Mouse (Mus musculus) limb, embryonic 14.5 days (tissue): ENCODE data around the gene Slc32a1. TPM values are rescaled to one million over a fixed set of nuclear protein-coding genes. Genes with fewer than 3 reads are reported as not detected.
A peak's percentile ranks its signal among the peaks of the same experiment; 100 is the strongest.

Experiments used
- ATAC-seq: fragments of 200-750 bp; cut with Nextera tagmentation; 2 replicates; pipeline ENCODE4 v1.8.0; 2017; ENCODE audit warnings: low read depth, moderate number of reproducible peaks, moderate TSS enrichment; ENCODE audit not compliant: low FRiP score
- DNase-seq: peaks from one replicate; pipeline ENCODE4 v3.0.0-alpha.2; 2015; ENCODE audit warnings: low spot score
- H3K27ac ChIP-seq: fragments of 300-500 bp; sonication (generic); replicated peaks from 2 replicates; pipeline ENCODE4 v1.5.1; 2014; ENCODE audit warnings: low read depth, mild to moderate bottlenecking, low read length, moderate library complexity, mixed read lengths
- H3K27me3 ChIP-seq: fragments of 300-500 bp; sonication (generic); 2 replicates; pipeline ENCODE4 v1.6.1; 2014; ENCODE audit warnings: low read length, mixed read lengths; ENCODE audit not compliant: control insufficient read depth, insufficient read depth
- H3K36me3 ChIP-seq: fragments of 300-500 bp; sonication (generic); 2 replicates; pipeline ENCODE4 v1.6.1; 2014; ENCODE audit warnings: mild to moderate bottlenecking, low read length, moderate library complexity, mixed read lengths; ENCODE audit not compliant: control insufficient read depth, insufficient read depth
- H3K4me1 ChIP-seq: fragments of 300-500 bp; sonication (generic); 2 replicates; pipeline ENCODE4 v1.6.1; 2014; ENCODE audit warnings: antibody characterized with exemption, low read length, mixed read lengths; ENCODE audit not compliant: control insufficient read depth, insufficient read depth
- H3K4me2 ChIP-seq: fragments of 300-500 bp; sonication (generic); replicated peaks from 2 replicates; pipeline ENCODE4 v1.6.1; 2014; ENCODE audit warnings: low read depth, mild to moderate bottlenecking, low read length, moderate library complexity; ENCODE audit not compliant: severe bottlenecking
- H3K4me3 ChIP-seq: fragments of 300-500 bp; sonication (generic); replicated peaks from 2 replicates; pipeline ENCODE4 v1.5.1; 2014; ENCODE audit warnings: low read length
- H3K9ac ChIP-seq: fragments of 300-500 bp; sonication (generic); 2 replicates; pipeline ENCODE4 v1.6.1; 2014; ENCODE audit warnings: mild to moderate bottlenecking, low read depth, low read length, moderate library complexity; ENCODE audit not compliant: severe bottlenecking
- H3K9me3 ChIP-seq: fragments of 300-500 bp; sonication (generic); 2 replicates; pipeline ENCODE4 v1.6.1; 2016; ENCODE audit warnings: low read length; ENCODE audit not compliant: control insufficient read depth
- POLR2A ChIP-seq: fragments of 200-500 bp; IDR thresholded peaks from 2 replicates; pipeline ENCODE4 v1.8.0; 2012; ENCODE audit warnings: inconsistent platforms, mild to moderate bottlenecking, moderate library complexity, borderline replicate concordance; ENCODE audit not compliant: insufficient read depth, insufficient read length; ENCODE audit errors: extremely low read depth
- WGBS: fragments of 180-500 bp; shearing (Covaris S2); extraction: QIAGEN DNeasy Blood & Tissue Kit; methylation state at CpG from one replicate; pipeline ENCODE4 v1.1.7; 2014; 5-methylcytosine and 5-hydroxymethylcytosine counted together
- polyA plus RNA-seq, 2 experiments: library from polyadenylated mRNA; depleted of rRNA in 1 of 2; stranded (reverse) in 1 of 2; unstranded in 1 of 2; fragments of >200 nt; fragmentation: Nextera tagmentation in 1 of 2; extraction: Ambion mirVana in 1 of 2; gene quantifications; 2 replicates each; pipeline versions ENCODE4 v1.2.1 to v1.2.3; 2012 to 2014

The Slc32a1 gene
- polyA plus RNA-seq, 2 experiments: 0.21 TPM; not detected in 1

DNA sequence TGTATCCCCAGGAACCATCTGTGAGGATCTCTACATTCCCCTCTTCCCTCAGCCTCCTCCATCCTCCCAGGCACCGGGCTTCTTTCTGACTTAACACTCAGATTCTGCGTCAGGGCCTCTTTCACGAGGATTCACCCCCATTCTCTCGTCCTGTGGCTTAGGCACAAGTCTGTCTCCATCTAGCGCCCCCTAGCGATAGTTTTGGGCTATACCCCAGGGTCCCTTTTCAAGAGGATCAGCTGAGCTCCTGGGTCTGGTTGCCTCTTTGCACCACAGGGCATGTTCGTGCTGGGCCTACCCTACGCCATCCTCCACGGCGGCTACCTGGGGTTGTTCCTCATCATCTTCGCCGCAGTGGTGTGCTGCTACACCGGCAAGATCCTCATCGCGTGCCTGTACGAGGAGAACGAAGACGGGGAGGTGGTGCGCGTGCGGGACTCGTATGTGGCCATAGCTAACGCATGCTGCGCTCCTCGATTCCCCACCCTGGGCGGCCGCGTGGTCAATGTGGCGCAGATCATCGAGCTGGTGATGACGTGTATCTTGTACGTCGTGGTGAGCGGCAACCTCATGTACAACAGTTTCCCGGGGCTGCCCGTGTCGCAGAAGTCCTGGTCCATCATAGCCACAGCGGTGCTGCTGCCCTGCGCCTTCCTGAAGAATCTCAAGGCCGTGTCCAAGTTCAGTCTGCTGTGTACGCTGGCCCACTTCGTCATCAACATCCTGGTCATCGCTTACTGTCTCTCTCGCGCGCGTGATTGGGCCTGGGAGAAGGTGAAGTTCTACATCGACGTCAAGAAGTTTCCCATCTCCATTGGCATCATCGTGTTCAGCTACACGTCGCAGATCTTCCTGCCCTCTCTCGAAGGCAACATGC, 3.2 kb downstream of the Slc32a1 start:
- Histone ChIP-seq H3K9ac (no peak overlapping the region), H3K36me3 (no peaks in the 10 kb centered on the region), H3K27me3 (peaks cover 96% of the 10 kb centered on the region), H3K27ac (no peak overlapping the region), H3K4me2 (no peak overlapping the region), H3K4me1 (peaks cover 5% of the 10 kb centered on the region; the same call in 1 of the 2 replicates), H3K4me3 (peak overlapping the region; percentile 7; the same call in 1 of the 2 replicates), H3K9me3 (no peaks in the 10 kb centered on the region)
- DNase-seq (peak; percentile 27), ATAC-seq (no peak)
- no peak for TF ChIP-seq POLR2A
- 4% methylated on average over 53 of the region's 53 CpGs for WGBS

DNA sequence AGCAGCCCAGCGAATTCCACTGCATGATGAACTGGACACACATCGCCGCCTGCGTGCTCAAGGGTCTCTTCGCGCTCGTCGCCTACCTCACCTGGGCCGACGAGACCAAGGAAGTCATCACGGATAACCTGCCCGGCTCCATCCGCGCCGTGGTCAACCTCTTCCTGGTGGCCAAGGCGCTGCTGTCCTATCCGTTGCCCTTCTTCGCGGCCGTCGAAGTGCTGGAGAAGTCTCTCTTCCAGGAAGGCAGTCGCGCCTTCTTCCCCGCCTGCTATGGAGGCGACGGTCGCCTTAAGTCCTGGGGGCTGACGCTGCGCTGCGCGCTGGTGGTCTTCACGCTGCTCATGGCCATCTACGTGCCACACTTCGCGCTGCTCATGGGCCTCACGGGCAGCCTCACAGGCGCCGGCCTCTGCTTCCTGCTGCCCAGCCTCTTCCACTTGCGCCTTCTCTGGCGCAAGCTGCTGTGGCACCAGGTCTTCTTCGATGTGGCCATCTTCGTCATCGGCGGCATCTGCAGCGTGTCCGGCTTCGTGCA, 3.9 kb downstream of the Slc32a1 start:
- DNase-seq: no peak
- TF ChIP-seq POLR2A: no peak
- WGBS: 3% methylated on average over 46 of the region's 47 CpGs

DNA sequence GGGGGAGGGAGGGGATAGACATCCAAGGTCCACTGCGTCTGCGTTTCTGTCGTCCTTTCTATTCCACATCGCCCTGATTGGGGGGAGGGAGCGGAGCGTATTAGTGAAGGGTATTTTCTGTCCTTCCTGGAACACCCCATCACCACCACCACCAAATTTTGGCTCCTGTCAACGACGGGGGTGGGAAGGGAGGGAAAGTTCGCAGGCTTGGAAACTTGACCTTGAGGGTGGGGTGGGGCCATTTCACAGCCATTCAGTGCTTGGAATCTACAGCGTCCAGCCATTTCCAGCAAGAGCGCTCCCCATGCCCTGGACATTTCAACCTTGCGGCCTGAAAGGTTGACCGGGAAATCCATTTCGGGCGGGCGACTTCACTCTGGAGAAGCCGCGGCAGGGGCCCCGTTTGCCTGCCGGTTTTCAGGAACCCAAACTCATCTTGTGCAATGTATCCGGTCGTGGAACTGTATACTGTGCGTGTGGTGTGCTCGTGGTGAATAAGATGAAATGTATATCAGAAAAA, 4.7 kb downstream of the Slc32a1 start:
- Histone ChIP-seq H3K9me3 (no peaks in the 10 kb centered on the region), H3K27me3 (peaks cover 92% of the 10 kb centered on the region), H3K36me3 (no peaks in the 10 kb centered on the region), H3K4me2 (peak overlapping the region; percentile 17; the same call in 1 of the 2 replicates), H3K9ac (no peak overlapping the region), H3K27ac (no peak overlapping the region), H3K4me3 (peak overlapping the region; percentile 11), H3K4me1 (peaks cover 5% of the 10 kb centered on the region; the same call in 1 of the 2 replicates)
- 2% methylated on average over 24 of the region's 24 CpGs for WGBS
- no peak for DNase-seq
- ATAC-seq: no peak
- TF ChIP-seq POLR2A: no peak

More for the DNA sequence above, 3.9 kb downstream of the Slc32a1 start:
- Histone ChIP-seq H3K4me3 (peak overlapping the region; percentile 11), H3K27me3 (peaks cover 96% of the 10 kb centered on the region), H3K9me3 (no peaks in the 10 kb centered on the region), H3K9ac (no peak overlapping the region), H3K36me3 (no peaks in the 10 kb centered on the region), H3K4me1 (peaks cover 5% of the 10 kb centered on the region; the same call in 1 of the 2 replicates), H3K27ac (no peak overlapping the region), H3K4me2 (peak overlapping the region; percentile 17; the same call in 1 of the 2 replicates)
- no peak for ATAC-seq

DNA sequence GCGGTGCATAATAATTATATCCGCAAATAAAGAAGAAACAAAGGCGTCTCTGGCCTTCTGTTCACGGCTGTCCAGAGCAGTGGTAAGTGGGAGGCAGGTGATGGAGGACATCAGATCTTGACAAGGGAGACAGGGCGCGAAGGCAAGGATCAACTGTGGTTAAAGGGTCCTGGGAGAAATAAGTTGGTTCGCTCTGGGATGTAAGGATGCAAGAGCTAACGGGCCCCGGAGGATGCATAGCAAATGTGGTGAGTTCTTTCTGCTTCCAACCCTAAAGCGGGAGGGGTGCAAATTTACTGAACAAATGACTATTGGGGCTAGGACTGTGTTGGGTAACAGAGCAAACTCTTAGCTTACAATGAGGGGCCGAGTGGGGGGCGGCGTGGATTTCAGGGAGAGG, 5.1 kb downstream of the Slc32a1 start:
- Histone ChIP-seq H3K4me3 (no peak overlapping the region), H3K9ac (no peak overlapping the region; the same call in 1 of the 2 replicates), H3K27ac (no peak overlapping the region), H3K4me2 (no peak overlapping the region), H3K9me3 (no peaks in the 10 kb centered on the region), H3K4me1 (peaks cover 5% of the 10 kb centered on the region; the same call in 1 of the 2 replicates), H3K36me3 (no peaks in the 10 kb centered on the region), H3K27me3 (peaks cover 87% of the 10 kb centered on the region)
- no peak for TF ChIP-seq POLR2A
- no peak for DNase-seq
- no peak for ATAC-seq
- 2% methylated on average over 13 of the region's 13 CpGs for WGBS

DNA sequence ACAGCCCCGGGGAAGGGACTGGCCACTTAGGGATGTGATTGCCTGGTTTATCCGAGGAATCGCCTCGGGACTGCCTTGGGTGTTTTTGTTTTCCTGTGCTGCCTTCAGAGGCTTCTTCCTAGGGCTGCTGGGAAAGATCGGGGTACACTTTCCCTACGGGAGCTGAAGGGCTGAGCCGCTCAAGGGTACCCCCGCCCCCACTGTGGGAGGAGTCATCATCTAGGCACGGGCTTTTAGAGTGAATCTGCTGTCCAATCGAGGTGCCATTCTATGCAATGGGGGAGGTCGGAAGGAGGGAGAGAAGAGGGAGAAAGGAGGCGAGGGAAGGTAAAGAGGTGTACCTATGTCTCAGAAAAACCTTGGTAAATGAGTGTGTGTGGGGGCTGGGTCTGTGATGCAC, 5.7 kb downstream of the Slc32a1 start:
- Histone ChIP-seq H3K27me3 (peaks cover 81% of the 10 kb centered on the region), H3K4me2 (no peak overlapping the region), H3K9ac (no peak overlapping the region), H3K4me1 (peaks cover 5% of the 10 kb centered on the region; the same call in 1 of the 2 replicates), H3K36me3 (no peaks in the 10 kb centered on the region), H3K27ac (no peak overlapping the region), H3K9me3 (no peaks in the 10 kb centered on the region), H3K4me3 (no peak overlapping the region)
- ATAC-seq (no peak), DNase-seq (no peak)
- WGBS: 2% methylated on average over 12 of the region's 12 CpGs
- TF ChIP-seq POLR2A: no peak
